Mouse (Mus musculus): ENCODE data around the gene Lmntd1. TPM values are rescaled to one million over a fixed set of nuclear protein-coding genes. Genes with fewer than 3 reads are reported as not detected.
A peak's percentile ranks its signal among the peaks of the same experiment; 100 is the strongest.
"Not testable (repeated sequence)": the region's sequence is repeated elsewhere in the genome, so short reads cannot be mapped to it uniquely, and the experiment has no call there.

Lmntd1 gene
- polyA plus RNA-seq, 1 experiment, result 0.04 TPM

- no peak for TF ChIP-seq POLR2A (IDR thresholded peaks at IDR 0.05; ENCODE audit: low read depth, low read length)
- TF ChIP-seq CTCF (IDR thresholded peaks at IDR 0.05; ENCODE audit: extremely low read depth, insufficient read depth, insufficient read length, insufficient replicate concordance), result no peak
- H3K27ac ChIP-seq (ENCODE audit: insufficient read depth, low read length), result no peak overlapping the region
- no peak for DNase-seq (ENCODE audit: low read depth in 1 of 2, low spot score in 2 of 2)
- WGBS, result 69% methylated on average over 1 of the region's 1 CpGs
- H3K4me1 ChIP-seq (ENCODE audit: control insufficient read depth, insufficient read depth, insufficient read length), result peaks cover 3% of the 10 kb centered on the region; the same call in 1 of the 2 replicates
- H3K27me3 ChIP-seq (ENCODE audit: control insufficient read depth, insufficient read depth, low read length), result no peaks in the 10 kb centered on the region
- no peaks in the 10 kb centered on the region for H3K36me3 ChIP-seq (ENCODE audit: control insufficient read depth, insufficient read depth, low read length)
- no peak overlapping the region for H3K4me3 ChIP-seq (ENCODE audit: extremely low read depth, insufficient read depth, insufficient read length)
Observed at GRCm38 (mm10) chr6:145343457-145343856, 270.7 kb downstream of the Lmntd1 start.

GRCm38 (mm10) chr6:145342836-145343235, 271.3 kb downstream of the Lmntd1 start:
- H3K27ac ChIP-seq (ENCODE audit: insufficient read depth, low read length), result no peak overlapping the region
- peaks cover 3% of the 10 kb centered on the region; the same call in 1 of the 2 replicates for H3K4me1 ChIP-seq (ENCODE audit: control insufficient read depth, insufficient read depth, insufficient read length)
- H3K27me3 ChIP-seq (ENCODE audit: control insufficient read depth, insufficient read depth, low read length), result no peaks in the 10 kb centered on the region
- 76% methylated on average over 11 of the region's 11 CpGs for WGBS
- H3K36me3 ChIP-seq (ENCODE audit: control insufficient read depth, insufficient read depth, low read length), result no peaks in the 10 kb centered on the region
- no peak for DNase-seq (ENCODE audit: low read depth in 1 of 2, low spot score in 2 of 2)
- H3K4me3 ChIP-seq (ENCODE audit: extremely low read depth, insufficient read depth, insufficient read length), result no peak overlapping the region
- TF ChIP-seq CTCF (IDR thresholded peaks at IDR 0.05; ENCODE audit: extremely low read depth, insufficient read depth, insufficient read length, insufficient replicate concordance) (no peak), POLR2A (IDR thresholded peaks at IDR 0.05; ENCODE audit: low read depth, low read length) (no peak)

- Histone ChIP-seq H3K36me3 (ENCODE audit: control insufficient read depth, insufficient read depth, low read length) (no peaks in the 10 kb centered on the region), H3K4me1 (ENCODE audit: control insufficient read depth, insufficient read depth, insufficient read length) (peaks cover 3% of the 10 kb centered on the region; the same call in 1 of the 2 replicates), H3K27ac (ENCODE audit: insufficient read depth, low read length) (peak overlapping the region; percentile 73), H3K27me3 (ENCODE audit: control insufficient read depth, insufficient read depth, low read length) (no peaks in the 10 kb centered on the region), H3K4me3 (ENCODE audit: extremely low read depth, insufficient read depth, insufficient read length) (peak overlapping the region; percentile 61)
- TF ChIP-seq POLR2A (IDR thresholded peaks at IDR 0.05; ENCODE audit: low read depth, low read length), result peak; percentile 10; the same call in 1 of the 2 replicates
- TF ChIP-seq CTCF (IDR thresholded peaks at IDR 0.05; ENCODE audit: extremely low read depth, insufficient read depth, insufficient read length, insufficient replicate concordance), result peak; percentile 61; the same call in 1 of the 2 replicates
- under 1% methylated on average over 33 of the region's 33 CpGs for WGBS
- peak; percentile 81 to 91 for DNase-seq (ENCODE audit: low read depth in 1 of 2, low spot score in 2 of 2)
Observed at GRCm38 (mm10) chr6:145341301-145342193, 272.6 kb downstream of the Lmntd1 start.

DNA sequence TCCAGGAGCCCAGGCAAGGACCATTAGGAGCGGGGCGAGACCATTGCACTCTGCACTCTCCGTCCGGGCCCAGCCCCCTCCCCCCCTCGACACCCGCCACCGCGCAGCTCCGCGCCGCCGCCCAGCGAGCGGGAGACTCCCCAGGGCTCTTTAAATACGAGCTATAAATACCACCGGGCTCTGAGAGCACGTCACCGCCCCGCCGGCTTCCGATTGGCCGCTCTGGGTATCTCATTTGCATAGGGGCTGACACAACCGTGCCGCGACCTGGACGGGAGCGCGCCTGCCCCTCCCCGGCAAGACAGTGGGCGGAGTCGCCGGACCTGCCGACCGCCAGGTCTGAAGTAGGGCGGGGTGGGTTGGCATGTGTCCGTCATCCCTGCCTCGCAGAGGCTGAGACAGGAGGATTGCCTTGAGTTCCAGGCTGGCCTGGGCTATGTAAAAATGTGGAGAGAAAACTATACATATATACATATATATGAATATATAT, 273.4 kb downstream of the Lmntd1 start:
- DNase-seq (ENCODE audit: low read depth in 1 of 2, low spot score in 2 of 2), result peak; percentile 97
- TF ChIP-seq CTCF (IDR thresholded peaks at IDR 0.05; ENCODE audit: extremely low read depth, insufficient read depth, insufficient read length, insufficient replicate concordance), result no peak
- peak; percentile 90 for TF ChIP-seq POLR2A (IDR thresholded peaks at IDR 0.05; ENCODE audit: low read depth, low read length)
- WGBS, result 2% methylated on average over 37 of the region's 37 CpGs
- Histone ChIP-seq H3K4me3 (ENCODE audit: extremely low read depth, insufficient read depth, insufficient read length) (peak overlapping the region; percentile 63), H3K27ac (ENCODE audit: insufficient read depth, low read length) (peak overlapping the region; percentile 84), H3K4me1 (ENCODE audit: control insufficient read depth, insufficient read depth, insufficient read length) (peaks cover 3% of the 10 kb centered on the region; the same call in 1 of the 2 replicates), H3K27me3 (ENCODE audit: control insufficient read depth, insufficient read depth, low read length) (no peaks in the 10 kb centered on the region), H3K36me3 (ENCODE audit: control insufficient read depth, insufficient read depth, low read length) (no peaks in the 10 kb centered on the region)

DNA sequence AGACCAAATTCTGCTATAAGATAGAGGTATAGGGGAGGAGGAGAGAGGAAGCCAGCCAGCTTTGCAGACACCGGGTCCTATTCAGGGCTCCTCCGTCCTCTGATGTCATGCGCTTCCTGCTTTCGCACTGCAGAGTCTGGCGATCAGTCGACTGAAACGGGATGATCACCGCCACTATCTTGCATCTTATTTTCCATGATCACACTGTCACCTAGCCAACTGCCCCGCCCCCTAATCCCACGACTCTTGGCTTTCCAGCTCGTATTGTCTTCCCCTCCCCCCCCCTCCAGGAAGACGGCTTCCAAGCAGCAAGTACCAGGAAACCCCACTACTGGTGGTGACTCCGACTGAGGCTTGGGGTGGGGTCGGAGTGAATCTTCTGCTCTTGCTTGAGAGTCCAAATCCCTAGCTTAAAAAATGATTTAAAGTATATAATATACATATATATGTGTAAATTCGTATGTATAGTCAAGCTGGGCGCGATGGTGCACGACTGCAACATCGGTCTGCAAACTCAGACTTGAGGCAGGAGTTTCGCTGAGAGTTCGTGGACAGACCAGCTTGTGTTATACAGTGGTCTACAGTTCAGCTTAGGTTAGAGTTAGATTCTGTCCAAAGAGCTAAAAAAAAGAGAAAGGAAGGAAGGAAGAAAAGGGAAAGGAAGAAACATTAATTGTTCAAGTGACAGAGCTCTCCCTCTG, 274.0 kb downstream of the Lmntd1 start:
- Histone ChIP-seq H3K27ac (ENCODE audit: insufficient read depth, low read length) (peak overlapping the region; percentile 84), H3K27me3 (ENCODE audit: control insufficient read depth, insufficient read depth, low read length) (no peaks in the 10 kb centered on the region), H3K4me3 (ENCODE audit: extremely low read depth, insufficient read depth, insufficient read length) (peak overlapping the region; percentile 60), H3K36me3 (ENCODE audit: control insufficient read depth, insufficient read depth, low read length) (no peaks in the 10 kb centered on the region), H3K4me1 (ENCODE audit: control insufficient read depth, insufficient read depth, insufficient read length) (peaks cover 3% of the 10 kb centered on the region; the same call in 1 of the 2 replicates)
- TF ChIP-seq CTCF (IDR thresholded peaks at IDR 0.05; ENCODE audit: extremely low read depth, insufficient read depth, insufficient read length, insufficient replicate concordance) (no peak), POLR2A (IDR thresholded peaks at IDR 0.05; ENCODE audit: low read depth, low read length) (no peak)
- peak; percentile 74 to 90 for DNase-seq (ENCODE audit: low read depth in 1 of 2, low spot score in 2 of 2)
- under 1% methylated on average over 21 of the region's 21 CpGs for WGBS

DNA sequence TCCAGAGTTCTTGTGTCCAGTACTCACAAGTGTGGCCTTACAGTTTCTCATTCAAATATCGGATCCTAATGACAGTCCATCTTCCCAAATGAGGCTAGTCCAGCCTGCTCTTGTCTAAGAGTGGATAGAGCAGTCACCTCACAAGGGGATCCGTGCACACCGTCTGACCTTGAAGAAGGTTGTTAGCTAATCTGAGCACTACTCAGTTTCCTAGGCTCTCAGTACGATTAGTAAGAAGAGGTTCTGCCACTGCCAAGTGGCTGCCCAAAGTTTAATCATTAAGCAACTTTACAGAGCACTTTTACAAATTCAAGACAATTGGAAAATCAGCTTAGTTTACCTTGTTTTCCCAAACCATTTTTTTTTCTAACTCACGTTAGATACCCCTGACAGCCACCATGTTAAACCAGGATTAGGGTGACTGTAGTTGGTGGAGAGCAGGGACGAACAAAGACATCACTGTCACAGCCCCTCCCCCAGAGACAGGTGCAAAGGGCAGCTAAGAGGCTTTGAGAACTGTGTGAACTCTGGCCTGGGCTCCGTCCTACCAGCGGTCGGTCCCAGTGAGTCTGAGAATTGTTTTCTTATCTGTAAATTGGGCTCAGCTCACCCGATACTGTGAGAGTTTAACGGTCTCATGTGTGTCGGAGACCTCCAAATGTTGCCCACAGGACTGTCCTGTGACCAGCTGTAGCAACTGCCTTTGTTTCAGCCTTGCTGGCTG, 275.4 kb downstream of the Lmntd1 start:
- 93% methylated on average over 12 of the region's 12 CpGs for WGBS
- Histone ChIP-seq H3K4me3 (ENCODE audit: extremely low read depth, insufficient read depth, insufficient read length) (no peak overlapping the region), H3K27ac (ENCODE audit: insufficient read depth, low read length) (peak overlapping the region; percentile 84; the same call in 1 of the 2 replicates), H3K27me3 (ENCODE audit: control insufficient read depth, insufficient read depth, low read length) (no peaks in the 10 kb centered on the region), H3K4me1 (ENCODE audit: control insufficient read depth, insufficient read depth, insufficient read length) (peaks cover 6% of the 10 kb centered on the region), H3K36me3 (ENCODE audit: control insufficient read depth, insufficient read depth, low read length) (no peaks in the 10 kb centered on the region)
- no peak for TF ChIP-seq POLR2A (IDR thresholded peaks at IDR 0.05; ENCODE audit: low read depth, low read length)
- no peak for DNase-seq (ENCODE audit: low read depth in 1 of 2, low spot score in 2 of 2)

DNA sequence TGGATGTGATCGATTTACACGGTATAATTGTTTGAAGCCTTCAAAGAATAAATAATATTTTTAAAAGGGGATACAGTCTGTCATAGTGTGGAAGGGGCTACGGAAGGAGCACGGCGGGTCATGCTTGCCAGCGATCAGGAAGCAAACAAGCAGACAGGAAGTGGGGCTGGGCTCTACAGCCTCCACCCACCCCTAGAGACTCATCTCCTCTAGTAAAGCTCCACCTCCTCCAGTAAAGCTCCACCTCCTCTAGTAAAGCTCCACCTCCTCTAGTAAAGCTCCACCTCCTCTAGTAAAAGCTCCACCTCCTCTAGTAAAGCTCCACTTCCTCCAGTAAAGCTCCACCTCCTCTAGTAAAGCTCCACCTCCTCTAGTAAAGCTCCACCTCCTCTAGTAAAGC, 276.6 kb downstream of the Lmntd1 start:
- H3K4me1 ChIP-seq (ENCODE audit: control insufficient read depth, insufficient read depth, insufficient read length); H3K4me3 ChIP-seq (ENCODE audit: extremely low read depth, insufficient read depth, insufficient read length); H3K27me3 ChIP-seq (ENCODE audit: control insufficient read depth, insufficient read depth, low read length); H3K36me3 ChIP-seq (ENCODE audit: control insufficient read depth, insufficient read depth, low read length); H3K27ac ChIP-seq (ENCODE audit: insufficient read depth, low read length): not testable (repeated sequence)
- DNase-seq (ENCODE audit: low read depth in 1 of 2, low spot score in 2 of 2), result peak; percentile 11 to 38
- 60% methylated on average over 6 of the region's 6 CpGs for WGBS
